Mouse (Mus musculus) heart, embryonic 13.5 days (tissue): ENCODE measurements around the gene Zcchc17. TPM values are rescaled to one million over a fixed set of nuclear protein-coding genes. Genes with fewer than 3 reads are reported as not detected.

Source experiments
- ATAC-seq: fragments of 200-750 bp; cut with Nextera tagmentation; 2 replicates; pipeline ENCODE4 v1.8.0; 2017; ENCODE audit warnings: moderate TSS enrichment; ENCODE audit not compliant: insufficient number of reproducible peaks, low FRiP score, low TSS enrichment; ENCODE audit errors: extremely low read depth
- H3K27ac ChIP-seq: fragments of 300-500 bp; sonication (generic); replicated peaks from 2 replicates; pipeline ENCODE4 v1.5.1; 2015; ENCODE audit warnings: moderate library complexity, mild to moderate bottlenecking, inconsistent platforms
- H3K27me3 ChIP-seq: fragments of 300-500 bp; sonication (generic); replicated peaks from 2 replicates; pipeline ENCODE4 v1.6.1; 2015; ENCODE audit warnings: mild to moderate bottlenecking, inconsistent platforms
- H3K36me3 ChIP-seq: fragments of 300-500 bp; sonication (generic); 2 replicates; pipeline ENCODE4 v1.6.1; 2015; ENCODE audit warnings: mild to moderate bottlenecking, inconsistent platforms
- H3K4me1 ChIP-seq: fragments of 300-500 bp; sonication (generic); 2 replicates; pipeline ENCODE4 v1.6.1; 2015; ENCODE audit warnings: inconsistent platforms
- H3K4me2 ChIP-seq: fragments of 300-500 bp; sonication (generic); 2 replicates; pipeline ENCODE4 v1.6.1; 2015; ENCODE audit warnings: inconsistent platforms, mild to moderate bottlenecking, moderate library complexity
- H3K4me3 ChIP-seq: fragments of 300-500 bp; sonication (generic); 2 replicates; pipeline ENCODE4 v1.5.1; 2015; ENCODE audit warnings: moderate library complexity, mild to moderate bottlenecking, inconsistent platforms
- H3K9ac ChIP-seq: fragments of 300-500 bp; sonication (generic); 2 replicates; pipeline ENCODE4 v1.6.1; 2015; ENCODE audit warnings: inconsistent platforms, mild to moderate bottlenecking, moderate library complexity
- H3K9me3 ChIP-seq: fragments of 300-500 bp; sonication (generic); 2 replicates; pipeline ENCODE4 v1.6.1; 2016; ENCODE audit warnings: inconsistent platforms
- WGBS: fragments of 180-500 bp; shearing (Covaris S2); methylation state at CpG from one replicate; pipeline ENCODE4 v1.1.7; 2015; ENCODE audit warnings: mixed read lengths; 5-methylcytosine and 5-hydroxymethylcytosine counted together
- polyA plus RNA-seq: library from polyadenylated mRNA; unstranded; fragments of >200 nt; fragmentation: Nextera tagmentation; extraction: Ambion mirVana; gene quantifications from 2 replicates; pipeline ENCODE4 v1.2.1, GENCODE M21; 2015

Gene Zcchc17
- polyA plus RNA-seq, 1 experiment from 2014 or later = 48.1 TPM

DNA sequence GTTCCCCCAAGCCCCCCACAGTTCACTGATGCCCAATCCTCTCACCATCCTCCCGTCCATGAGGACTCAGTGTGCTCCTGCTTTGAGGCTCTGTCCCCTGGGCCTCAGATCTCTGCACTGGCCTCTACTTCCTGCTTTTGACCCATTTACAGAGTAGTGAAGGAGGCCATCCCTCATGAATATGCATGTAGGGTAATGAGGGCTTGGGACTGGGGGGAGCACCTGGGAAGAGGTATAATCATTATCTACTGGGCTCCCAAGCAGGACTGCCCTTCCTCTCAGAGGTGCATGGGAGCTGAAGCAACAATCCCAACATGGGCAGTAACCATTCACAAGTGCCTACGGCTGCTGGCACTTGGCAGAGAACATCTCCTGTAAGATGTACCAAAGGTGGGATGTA is 80.6 kb downstream of the Zcchc17 start, which contains the start of gene Serinc2:
Gene Serinc2 (minus strand): TSS at position 101 of the 400 bp plus-strand sequence.
- no peak for ATAC-seq

DNA sequence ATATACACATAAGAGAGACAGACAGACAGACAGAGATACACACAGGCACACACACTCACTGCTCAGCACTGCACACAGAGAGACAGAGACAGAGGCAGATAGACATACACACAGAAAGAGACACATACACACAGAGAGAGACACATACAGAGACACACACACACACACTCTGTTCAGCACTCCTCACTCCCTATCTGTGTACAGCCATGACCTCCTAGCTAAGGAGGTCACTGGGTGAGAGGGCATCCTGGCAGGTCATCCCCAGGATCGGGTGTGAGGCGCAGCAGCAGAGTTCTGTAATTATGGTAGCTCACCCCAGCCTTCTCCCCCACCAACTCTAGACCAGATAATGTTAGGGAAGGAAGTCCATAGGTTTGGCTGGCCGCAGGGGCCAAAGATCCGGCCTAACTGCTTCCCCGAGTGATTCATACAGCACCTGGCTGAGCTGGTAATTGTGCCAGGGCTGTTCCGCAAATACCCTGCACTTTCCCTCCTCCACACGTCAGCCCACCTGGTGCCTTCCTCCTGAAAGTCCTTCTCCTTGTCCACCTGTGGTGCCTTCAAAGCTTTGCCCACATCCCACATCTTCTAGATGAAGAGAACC is 83.1 kb downstream of the Zcchc17 start:
- H3K4me2 ChIP-seq = no peak overlapping the region
- H3K27ac ChIP-seq = no peak overlapping the region
- H3K4me3 ChIP-seq = no peak overlapping the region
- peaks cover 95% of the 10 kb centered on the region for H3K27me3 ChIP-seq
- no peaks in the 10 kb centered on the region for H3K36me3 ChIP-seq
- ATAC-seq = no peak
- H3K9ac ChIP-seq = no peak overlapping the region
- H3K4me1 ChIP-seq = peaks cover 23% of the 10 kb centered on the region
- no peaks in the 10 kb centered on the region for H3K9me3 ChIP-seq
- WGBS = 55% methylated on average over 7 of the region's 7 CpGs

More for the DNA sequence above, 80.6 kb downstream of the Zcchc17 start, which contains the start of gene Serinc2:
- Histone ChIP-seq H3K27ac (no peak within 1 kb of the TSS), H3K36me3 (no peaks in the 10 kb centered on the region), H3K27me3 (peaks cover 91% of the 10 kb centered on the region), H3K4me1 (peaks cover 14% of the 10 kb centered on the region), H3K9ac (no peak within 1 kb of the TSS), H3K4me3 (no peak within 1 kb of the TSS), H3K9me3 (no peaks in the 10 kb centered on the region), H3K4me2 (no peak within 1 kb of the TSS)
- WGBS = 60% methylated on average over 2 of the region's 2 CpGs

DNA sequence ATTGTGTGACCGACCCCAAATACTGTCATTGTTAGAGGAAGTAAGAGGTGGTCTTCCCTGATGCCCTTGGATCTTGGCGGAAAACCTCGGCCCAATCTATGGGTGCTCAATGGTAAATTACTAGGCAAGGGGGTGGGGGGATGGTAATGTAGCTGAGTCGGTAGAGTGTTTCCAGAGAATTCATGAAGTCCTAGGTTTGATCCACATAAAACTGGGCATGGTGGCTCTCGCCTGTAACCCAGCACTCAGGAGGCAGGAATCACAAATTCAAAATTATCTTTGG is 84.0 kb downstream of the Zcchc17 start:
- peak overlapping the region; percentile 66; the same call in 1 of the 2 replicates for H3K4me3 ChIP-seq
- no peak overlapping the region for H3K27ac ChIP-seq
- H3K4me2 ChIP-seq = peak overlapping the region; percentile 94
- no peaks in the 10 kb centered on the region for H3K9me3 ChIP-seq
- WGBS = 45% methylated on average over 5 of the region's 5 CpGs
- ATAC-seq = no peak
- H3K4me1 ChIP-seq = peaks cover 23% of the 10 kb centered on the region
- H3K27me3 ChIP-seq = peaks cover 95% of the 10 kb centered on the region
- H3K36me3 ChIP-seq = no peaks in the 10 kb centered on the region
- peak overlapping the region; percentile 83; the same call in 1 of the 2 replicates for H3K9ac ChIP-seq

DNA sequence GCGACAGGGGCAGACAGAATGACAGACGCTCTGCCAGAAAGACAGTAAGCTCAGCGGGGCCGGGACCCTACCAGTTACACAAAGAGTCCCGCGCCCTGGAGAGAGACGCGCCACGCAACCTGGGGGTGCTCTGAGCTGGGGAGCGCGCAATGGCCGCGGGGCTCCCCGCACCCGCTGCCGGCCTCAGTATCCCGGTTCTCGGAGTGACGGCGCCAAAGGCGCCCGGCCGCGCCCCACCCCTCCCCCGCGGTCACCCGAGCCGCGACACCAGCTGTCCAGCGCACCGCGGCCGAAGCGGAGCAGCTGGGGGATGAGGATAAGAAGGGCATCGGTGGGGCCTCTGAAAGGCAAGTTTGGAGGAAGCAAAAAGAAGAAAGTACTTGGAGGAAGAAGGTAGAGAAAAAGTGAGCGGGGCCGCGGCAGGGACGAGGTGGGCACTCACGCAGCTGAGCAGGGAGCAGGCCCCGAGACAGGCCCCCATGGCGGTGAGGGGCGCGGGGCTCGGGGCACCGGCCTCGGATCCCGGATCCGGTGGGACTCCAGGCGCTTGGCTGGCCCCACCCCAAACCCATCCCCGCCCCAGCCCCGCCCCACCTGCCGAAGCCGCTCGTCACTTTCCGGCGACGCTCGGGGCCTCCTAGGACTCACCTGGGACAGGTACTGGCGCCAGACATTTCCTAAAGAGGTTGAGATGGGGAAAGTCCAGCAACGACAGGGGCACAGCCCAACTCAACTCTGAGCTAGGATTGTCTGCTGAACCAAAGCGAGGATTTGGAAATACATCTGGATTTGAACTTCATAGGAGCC is 84.5 kb downstream of the Zcchc17 start:
- peaks cover 93% of the 10 kb centered on the region for H3K27me3 ChIP-seq
- peaks cover 23% of the 10 kb centered on the region for H3K4me1 ChIP-seq
- no peaks in the 10 kb centered on the region for H3K36me3 ChIP-seq
- peak overlapping the region; percentile 94 for H3K4me2 ChIP-seq
- WGBS = 1% methylated on average over 62 of the region's 62 CpGs
- H3K9ac ChIP-seq = peak overlapping the region; percentile 83
- peak overlapping the region; percentile 66 for H3K4me3 ChIP-seq
- no peak overlapping the region for H3K27ac ChIP-seq
- no peaks in the 10 kb centered on the region for H3K9me3 ChIP-seq
- ATAC-seq = no peak

DNA sequence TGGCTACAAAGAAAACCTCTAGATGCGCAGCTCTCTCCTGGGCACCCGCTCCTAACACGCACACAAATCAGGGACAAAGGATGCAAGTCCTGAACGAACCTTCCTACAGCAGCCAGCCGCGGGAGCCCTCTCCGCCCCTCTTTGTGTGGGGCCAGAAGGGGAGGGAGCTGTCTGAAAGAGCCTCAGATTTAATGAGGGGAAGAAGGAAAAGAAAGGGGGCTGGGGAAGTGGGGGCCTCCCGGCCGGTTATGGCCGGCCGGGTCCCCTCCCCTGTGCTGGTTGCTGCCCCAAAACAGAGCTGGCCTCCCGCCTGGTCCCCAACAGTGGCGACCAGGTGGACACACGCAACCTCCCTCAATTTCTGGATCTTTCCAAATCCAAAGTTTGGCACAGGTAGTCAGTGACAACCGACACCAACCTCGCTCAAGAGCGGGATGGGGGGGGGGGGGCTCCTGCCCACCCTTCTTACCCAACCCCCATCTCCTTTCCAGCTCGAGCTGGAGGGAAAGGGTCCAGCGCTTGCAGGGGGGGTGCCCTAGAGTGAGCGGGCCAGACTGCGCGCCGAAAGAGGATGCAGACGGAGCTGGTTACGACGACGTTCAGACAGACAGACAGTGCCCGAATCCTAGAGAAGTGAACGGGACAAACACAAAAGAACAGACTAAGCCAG is 85.3 kb downstream of the Zcchc17 start:
- Histone ChIP-seq H3K9me3 (no peaks in the 10 kb centered on the region), H3K4me3 (peak overlapping the region; percentile 66), H3K36me3 (no peaks in the 10 kb centered on the region), H3K27me3 (peaks cover 94% of the 10 kb centered on the region), H3K27ac (peak overlapping the region; percentile 63), H3K4me1 (peaks cover 23% of the 10 kb centered on the region), H3K9ac (peak overlapping the region; percentile 83), H3K4me2 (peak overlapping the region; percentile 94)
- 1% methylated on average over 29 of the region's 29 CpGs for WGBS
- no peak for ATAC-seq

DNA sequence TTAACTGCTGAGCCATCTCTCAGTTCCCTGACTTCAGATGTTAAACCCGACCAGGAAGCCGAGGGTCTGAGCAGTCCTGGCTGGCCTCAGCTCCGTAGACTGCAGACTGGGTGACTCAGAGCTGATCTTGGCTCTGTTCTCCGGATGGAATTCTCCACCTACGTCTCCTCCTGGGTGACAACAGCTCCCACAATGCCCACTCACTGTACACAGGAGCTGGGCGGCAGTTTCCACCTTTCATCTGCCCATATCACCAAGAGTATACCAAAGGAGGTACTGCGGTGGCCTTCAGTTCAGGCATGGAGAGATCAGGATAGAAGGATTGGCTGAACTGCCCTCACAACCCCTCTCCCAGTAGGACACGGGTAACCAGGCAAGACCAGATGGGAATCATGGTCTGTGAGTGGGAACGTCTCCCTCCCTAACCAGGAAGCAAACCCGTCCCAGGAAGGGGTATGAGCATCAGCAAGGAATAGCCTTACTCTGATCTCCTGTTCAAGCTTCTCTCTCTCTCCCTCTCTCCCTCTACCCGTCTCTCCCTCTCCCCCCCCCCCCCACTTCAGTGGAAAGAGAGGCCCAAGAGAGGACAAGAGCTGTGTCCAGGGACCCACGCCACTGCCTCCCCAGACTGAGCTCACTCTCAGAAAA is 85.9 kb downstream of the Zcchc17 start:
- H3K4me3 ChIP-seq = peak overlapping the region; percentile 66
- H3K27ac ChIP-seq = peak overlapping the region; percentile 63
- peaks cover 23% of the 10 kb centered on the region for H3K4me1 ChIP-seq
- H3K36me3 ChIP-seq = no peaks in the 10 kb centered on the region
- H3K9me3 ChIP-seq = no peaks in the 10 kb centered on the region
- peaks cover 95% of the 10 kb centered on the region for H3K27me3 ChIP-seq
- H3K4me2 ChIP-seq = peak overlapping the region; percentile 94
- WGBS = 11% methylated on average over 11 of the region's 12 CpGs
- peak; percentile 21; the same call in 1 of the 2 replicates for ATAC-seq
- peak overlapping the region; percentile 83 for H3K9ac ChIP-seq

DNA sequence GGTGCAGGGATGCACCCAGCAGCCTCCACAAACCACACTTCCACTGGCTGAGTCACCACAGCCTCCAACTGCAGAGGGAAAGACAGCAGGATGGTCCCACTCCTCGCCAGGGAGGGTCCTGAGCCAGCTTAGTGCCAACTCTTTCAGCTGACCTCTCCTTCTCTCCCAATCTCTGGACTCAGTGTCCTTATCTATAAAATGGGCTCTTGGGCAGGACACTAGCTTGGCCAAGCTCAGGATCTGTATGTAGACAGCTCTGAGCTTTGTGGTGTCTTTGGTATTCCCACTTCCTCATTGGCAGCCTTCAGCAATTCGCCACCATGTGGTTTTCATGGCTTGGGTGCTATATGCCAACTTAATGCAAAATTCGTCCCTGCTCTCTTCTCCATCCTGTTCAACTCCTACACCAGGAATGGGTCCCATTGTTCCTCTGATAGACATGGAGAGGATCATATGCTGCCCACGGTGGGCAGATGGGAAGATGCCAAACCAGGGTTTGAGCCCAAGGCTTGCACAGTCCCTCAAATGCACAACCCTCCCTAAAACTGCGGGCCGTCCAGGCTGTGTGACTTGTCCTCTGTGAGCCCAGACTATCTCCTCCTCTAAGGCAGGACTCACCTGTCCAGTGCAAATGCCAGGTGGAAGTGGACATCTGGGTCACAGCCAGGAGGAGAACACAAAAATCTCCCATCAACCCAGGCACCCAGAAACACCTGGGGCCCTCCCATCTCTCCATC is 89.0 kb downstream of the Zcchc17 start:
- H3K27me3 ChIP-seq = peaks cover 68% of the 10 kb centered on the region

DNA sequence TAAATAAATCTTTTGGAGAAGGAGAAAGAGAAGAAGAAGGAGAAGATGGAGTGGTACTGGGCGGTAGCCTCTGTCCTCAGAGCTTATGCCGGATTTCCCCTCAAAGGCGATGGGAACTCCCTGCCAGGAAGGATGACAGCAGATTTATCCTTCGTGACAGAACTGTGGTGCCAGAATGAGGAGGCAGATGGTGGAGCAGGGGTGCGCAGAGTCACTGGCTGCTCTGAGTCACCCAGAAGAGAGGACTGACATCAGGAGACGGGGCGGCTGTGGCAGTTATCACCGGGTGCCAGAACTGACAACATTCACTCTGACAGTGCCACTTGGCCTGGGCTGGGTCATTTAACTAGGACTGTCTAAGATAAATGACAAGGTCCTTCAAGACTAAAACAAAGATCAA is 89.7 kb downstream of the Zcchc17 start:
- ATAC-seq = no peak
- no peaks in the 10 kb centered on the region for H3K9me3 ChIP-seq
- no peak overlapping the region for H3K4me3 ChIP-seq
- no peak overlapping the region for H3K9ac ChIP-seq
- H3K4me1 ChIP-seq = peaks cover 26% of the 10 kb centered on the region
- no peaks in the 10 kb centered on the region for H3K36me3 ChIP-seq
- 63% methylated on average over 8 of the region's 8 CpGs for WGBS
- no peak overlapping the region for H3K4me2 ChIP-seq
- H3K27me3 ChIP-seq = peaks cover 68% of the 10 kb centered on the region
- H3K27ac ChIP-seq = no peak overlapping the region

More for the DNA sequence above, 89.0 kb downstream of the Zcchc17 start:
- no peak overlapping the region for H3K4me2 ChIP-seq
- H3K9me3 ChIP-seq = no peaks in the 10 kb centered on the region
- no peak overlapping the region for H3K4me3 ChIP-seq
- H3K4me1 ChIP-seq = peaks cover 30% of the 10 kb centered on the region
- ATAC-seq = no peak
- no peak overlapping the region for H3K27ac ChIP-seq
- H3K9ac ChIP-seq = no peak overlapping the region
- 71% methylated on average over 6 of the region's 6 CpGs for WGBS
- H3K36me3 ChIP-seq = no peaks in the 10 kb centered on the region

DNA sequence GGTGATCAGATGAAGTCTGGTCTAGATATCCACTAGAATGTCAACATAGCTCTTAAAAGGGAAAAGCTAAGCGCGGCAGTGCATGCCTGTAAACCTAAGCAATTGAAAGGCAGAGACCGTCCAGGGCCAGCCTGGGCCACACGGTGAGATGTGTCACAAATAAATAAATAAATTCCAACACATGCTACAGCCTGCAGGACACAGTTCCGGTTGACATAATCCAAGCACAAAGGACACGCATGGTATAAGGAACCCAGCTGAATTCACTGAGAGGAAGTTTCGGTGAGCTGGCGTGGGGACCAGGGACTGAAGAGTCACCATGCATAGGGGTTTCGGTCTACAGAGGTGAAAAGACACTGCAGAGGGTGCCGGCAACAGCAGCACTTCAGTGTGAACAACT is 91.0 kb downstream of the Zcchc17 start:
- no peak overlapping the region for H3K27ac ChIP-seq
- H3K4me3 ChIP-seq = no peak overlapping the region
- no peak for ATAC-seq
- no peaks in the 10 kb centered on the region for H3K36me3 ChIP-seq
- H3K9me3 ChIP-seq = no peaks in the 10 kb centered on the region
- WGBS = 87% methylated on average over 10 of the region's 10 CpGs
- H3K4me1 ChIP-seq = peaks cover 12% of the 10 kb centered on the region
- no peak overlapping the region for H3K4me2 ChIP-seq
- H3K27me3 ChIP-seq = peaks cover 67% of the 10 kb centered on the region
- no peak overlapping the region for H3K9ac ChIP-seq

DNA sequence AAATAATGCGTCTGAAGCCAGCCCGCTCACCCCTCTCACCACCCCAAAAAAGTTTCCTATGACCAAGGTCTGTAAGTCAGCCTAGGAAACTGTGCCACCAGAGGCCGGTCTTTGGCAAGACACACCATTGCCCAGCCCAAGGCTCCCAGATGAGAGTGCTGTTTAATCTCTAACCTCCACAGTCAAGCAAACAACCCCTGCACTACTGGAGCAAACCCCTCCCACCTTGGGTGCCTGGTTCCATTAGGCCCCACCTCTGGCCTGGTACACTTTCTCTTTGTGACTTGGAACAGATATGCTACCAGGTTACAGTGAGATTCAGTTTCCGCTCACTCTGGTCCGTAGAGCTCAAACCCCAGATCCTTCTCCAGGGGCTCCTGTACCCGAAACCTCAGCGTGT is 92.7 kb downstream of the Zcchc17 start:
- WGBS = 76% methylated on average over 7 of the region's 7 CpGs
- Histone ChIP-seq H3K9me3 (no peaks in the 10 kb centered on the region), H3K4me2 (no peak overlapping the region), H3K27ac (no peak overlapping the region), H3K27me3 (peaks cover 61% of the 10 kb centered on the region), H3K4me3 (no peak overlapping the region), H3K4me1 (peaks cover 7% of the 10 kb centered on the region; the same call in 1 of the 2 replicates), H3K36me3 (no peaks in the 10 kb centered on the region), H3K9ac (no peak overlapping the region)
- ATAC-seq = no peak
